Mouse (Mus musculus) adrenal gland, postnatal 36 days (tissue): Measurements from ENCODE around the gene Crtac1. TPM values are rescaled to one million over a fixed set of nuclear protein-coding genes. Genes with fewer than 3 reads are reported as not detected.

Experiments
- DNase-seq, 2 experiments: peaks; one replicate each; pipeline ENCODE4 v3.0.0; 2021; ENCODE audit warnings: mixed read lengths in 1 of 2
- total RNA-seq, 2 experiments: library from RNA; stranded (reverse); gene quantifications; 2 replicates each; pipeline ENCODE4 v1.2.3; 2021

Crtac1 gene
- total RNA-seq, 2 experiments from 2014 or later: 0.30 to 0.93 TPM

- no peak for DNase-seq
Measured at GRCm38 (mm10) chr19:42279611-42280010, 152.0 kb downstream of the Crtac1 start.

- no peak for DNase-seq
Measured at GRCm38 (mm10) chr19:42278461-42278860, 153.1 kb downstream of the Crtac1 start.

GRCm38 (mm10) chr19:42277288-42277687 lies 154.3 kb downstream of the Crtac1 start:
- peak in 1 of 2 experiments; percentile 14 for DNase-seq

GRCm38 (mm10) chr19:42272003-42272963 lies 159.3 kb downstream of the Crtac1 start:
- peak; percentile 82 to 83 for DNase-seq

DNA sequence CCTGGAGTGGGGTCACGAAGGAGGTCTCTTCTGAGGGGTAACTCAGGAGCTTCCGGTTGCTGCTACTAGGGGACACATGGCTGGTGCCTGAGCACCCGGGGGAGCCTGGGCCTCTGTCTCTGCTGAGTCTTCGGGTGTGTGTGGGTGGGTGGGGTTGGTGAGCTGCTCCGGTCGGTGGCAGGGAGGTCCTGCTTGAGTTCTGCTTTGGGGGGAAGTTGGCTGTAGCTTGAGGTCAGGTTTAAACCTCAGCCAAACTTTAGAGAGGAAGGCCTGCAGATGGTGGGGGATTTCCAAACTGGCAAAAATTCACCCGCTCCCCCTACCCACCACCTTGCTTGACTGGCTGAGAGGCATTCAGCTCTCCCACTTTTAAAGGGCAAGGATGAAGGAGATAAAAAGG lies 160.4 kb downstream of the Crtac1 start:
- no peak for DNase-seq

DNA sequence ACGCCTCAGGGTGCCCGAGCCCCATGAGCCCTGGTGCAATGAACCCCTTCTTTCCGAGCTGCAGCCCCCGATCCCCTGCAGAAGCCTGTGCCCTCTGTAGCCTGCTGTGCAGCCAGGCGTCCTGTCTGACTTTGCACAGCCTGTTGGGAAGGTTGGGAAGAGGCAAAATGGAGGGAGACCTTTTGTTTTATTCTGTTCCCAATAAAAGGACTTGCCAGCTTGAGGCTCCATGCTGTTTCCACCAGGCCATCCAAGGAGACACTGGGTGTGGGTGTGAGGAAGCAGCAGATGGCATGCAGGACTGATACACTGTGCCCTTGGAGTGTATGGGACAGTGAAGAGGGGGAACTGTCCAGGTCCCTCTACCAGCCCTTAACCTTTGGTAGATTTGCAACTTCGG lies 161.5 kb downstream of the Crtac1 start:
- DNase-seq: no peak

DNA sequence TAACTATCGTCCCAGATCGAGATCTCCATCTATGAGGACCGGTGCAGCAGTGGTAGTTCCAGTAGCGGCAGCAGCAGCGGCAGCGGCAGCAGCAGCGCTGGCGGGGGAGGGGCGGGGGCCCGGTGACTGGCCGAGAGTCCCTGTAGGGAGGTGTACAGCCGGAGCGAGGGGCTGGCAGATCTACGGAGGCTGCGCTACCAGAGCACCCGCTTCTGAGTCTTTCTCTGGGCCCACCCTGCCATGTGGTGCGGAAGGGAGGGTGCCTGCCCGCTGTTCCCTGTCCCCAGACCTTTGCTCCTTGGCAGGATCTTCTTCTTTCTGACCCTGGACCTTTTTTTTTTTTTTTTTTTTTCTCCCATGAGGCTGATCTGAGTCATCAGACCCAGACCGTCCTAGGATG lies 163.2 kb downstream of the Crtac1 start:
- peak; percentile 76 to 85 for DNase-seq

GRCm38 (mm10) chr19:42263524-42263923 lies 168.1 kb downstream of the Crtac1 start:
- DNase-seq: no peak

DNA sequence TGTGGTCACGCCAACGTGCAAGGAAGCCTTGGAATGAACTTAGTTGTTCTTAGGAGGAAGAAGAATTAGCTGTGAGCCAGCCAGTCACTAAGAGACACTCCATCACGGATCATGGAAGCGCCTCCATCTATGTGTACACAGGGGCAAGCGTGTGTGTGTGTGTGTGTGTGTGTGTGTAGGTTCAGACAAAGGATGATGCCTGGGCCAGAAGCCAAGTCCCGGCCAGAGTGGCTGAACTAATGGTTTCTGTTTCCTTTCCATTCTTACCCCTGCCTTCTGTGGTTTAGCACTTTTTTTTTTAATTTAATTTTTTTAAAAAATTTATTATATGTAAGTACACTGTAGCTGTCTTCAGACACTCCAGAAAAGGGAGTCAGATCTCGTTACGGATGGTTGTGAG lies 171.1 kb downstream of the Crtac1 start:
- DNase-seq: no peak

DNA sequence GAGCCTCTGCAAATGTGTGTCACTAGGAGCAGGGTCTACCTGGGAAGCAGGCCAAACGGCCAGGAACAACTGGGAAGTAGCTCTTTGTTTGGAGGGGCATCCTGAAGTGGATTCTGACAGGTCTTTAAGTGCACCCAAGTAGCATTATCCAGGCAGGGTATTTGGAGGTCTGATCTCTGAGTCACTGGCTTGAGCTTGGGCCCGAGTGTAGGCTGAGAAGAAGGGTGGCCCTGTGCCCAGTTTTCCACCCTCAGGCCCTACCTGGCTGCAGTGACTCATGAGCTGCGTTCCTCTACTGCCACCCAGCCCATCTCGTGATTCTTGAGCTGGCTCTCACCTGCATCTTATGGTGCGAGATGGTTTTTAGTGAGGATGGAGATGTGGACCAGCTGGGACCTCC lies 173.0 kb downstream of the Crtac1 start:
- no peak for DNase-seq

- no peak for DNase-seq
Measured at GRCm38 (mm10) chr19:42258031-42258430, 173.6 kb downstream of the Crtac1 start.

- no peak for DNase-seq
Measured at GRCm38 (mm10) chr19:42257241-42257635, 174.3 kb downstream of the Crtac1 start.

DNA sequence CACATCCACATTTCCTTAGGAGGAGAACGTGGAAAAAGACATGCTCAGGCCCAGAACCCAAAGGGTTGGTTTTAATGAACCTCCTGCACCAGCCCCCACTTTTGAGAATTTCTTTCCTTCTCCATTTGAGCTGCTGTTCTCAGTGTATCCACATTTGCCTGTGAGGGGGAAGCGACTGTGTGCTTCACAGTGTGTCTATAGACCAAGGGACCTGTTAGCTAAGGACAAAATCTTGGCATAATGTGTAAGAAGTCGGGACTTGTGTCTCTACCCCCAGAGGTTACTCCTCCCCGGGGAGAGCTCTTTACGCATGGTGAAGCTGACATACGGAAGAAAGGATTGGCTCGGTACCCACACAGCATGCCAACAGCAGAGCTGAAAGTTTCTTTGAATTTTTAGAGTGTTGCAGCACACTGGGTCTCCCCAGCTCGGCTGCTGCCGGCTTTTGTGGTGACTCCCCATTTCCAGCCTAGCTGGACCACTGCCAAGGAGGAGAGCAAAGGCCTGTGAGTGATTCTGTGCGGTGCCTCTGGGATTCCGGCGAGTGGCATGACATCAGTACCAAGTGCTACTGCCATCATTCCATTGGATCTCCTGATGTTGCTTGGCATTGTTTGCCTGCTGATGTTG lies 174.9 kb downstream of the Crtac1 start:
- no peak for DNase-seq

DNA sequence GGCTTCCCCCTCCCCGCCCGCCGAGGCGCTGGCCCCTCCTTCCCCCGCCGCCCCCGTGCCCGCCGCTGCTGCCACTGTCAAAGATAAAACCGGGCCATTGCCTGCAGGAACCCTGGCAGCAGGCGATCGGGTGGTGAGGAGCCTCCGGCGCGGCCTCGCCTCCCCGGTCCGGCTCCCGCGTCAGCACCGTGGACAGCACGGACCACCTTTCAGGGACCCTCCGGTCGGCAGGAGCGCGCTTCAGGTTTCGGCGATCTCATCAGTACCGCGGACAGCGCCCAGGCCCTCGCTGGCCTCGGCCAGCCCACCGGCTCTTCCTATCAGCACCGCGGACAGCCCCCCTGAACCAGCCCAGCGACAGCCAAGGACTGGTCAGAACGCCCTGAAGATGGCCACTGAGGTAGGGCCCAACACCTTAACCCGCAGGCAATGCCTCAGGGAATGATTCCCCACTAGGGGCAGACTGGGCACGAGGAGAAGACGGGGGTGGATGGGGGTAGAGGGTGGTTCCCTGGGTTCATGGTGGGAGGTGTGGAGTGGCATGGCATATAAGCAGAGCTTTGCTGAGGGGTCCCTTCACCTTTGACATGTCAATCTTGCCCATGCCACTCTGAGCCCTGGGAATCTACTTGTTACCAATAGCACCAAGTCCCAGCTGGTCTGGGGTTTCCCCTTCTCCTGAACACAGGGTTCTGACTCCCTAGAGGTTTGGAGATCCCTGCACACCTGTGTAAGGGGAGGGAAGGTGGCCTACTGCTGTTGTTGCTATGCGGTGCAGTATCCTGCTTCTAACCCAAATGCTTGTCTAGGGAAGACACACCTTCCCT lies 175.6 kb downstream of the Crtac1 start:
- DNase-seq: peak; percentile 84 to 89

DNA sequence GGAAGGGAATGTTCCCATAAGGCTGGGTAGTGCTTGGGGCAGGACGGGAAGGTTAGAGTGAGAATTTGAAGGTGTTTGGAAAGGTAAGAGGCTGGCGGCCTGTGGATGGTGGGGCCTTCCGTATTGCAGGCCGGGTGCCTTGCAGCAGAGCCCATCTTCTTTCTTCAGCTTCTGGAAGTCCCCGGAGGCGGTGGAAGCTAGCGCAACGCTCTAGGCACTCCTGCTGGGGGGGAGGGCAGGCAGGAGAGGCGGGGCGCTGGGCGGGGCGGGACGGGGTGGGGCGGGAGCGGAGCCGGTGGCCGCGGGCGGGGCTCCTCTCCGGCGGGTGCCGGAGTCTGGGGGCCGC lies 176.2 kb downstream of the Crtac1 start:
- DNase-seq: no peak

DNA sequence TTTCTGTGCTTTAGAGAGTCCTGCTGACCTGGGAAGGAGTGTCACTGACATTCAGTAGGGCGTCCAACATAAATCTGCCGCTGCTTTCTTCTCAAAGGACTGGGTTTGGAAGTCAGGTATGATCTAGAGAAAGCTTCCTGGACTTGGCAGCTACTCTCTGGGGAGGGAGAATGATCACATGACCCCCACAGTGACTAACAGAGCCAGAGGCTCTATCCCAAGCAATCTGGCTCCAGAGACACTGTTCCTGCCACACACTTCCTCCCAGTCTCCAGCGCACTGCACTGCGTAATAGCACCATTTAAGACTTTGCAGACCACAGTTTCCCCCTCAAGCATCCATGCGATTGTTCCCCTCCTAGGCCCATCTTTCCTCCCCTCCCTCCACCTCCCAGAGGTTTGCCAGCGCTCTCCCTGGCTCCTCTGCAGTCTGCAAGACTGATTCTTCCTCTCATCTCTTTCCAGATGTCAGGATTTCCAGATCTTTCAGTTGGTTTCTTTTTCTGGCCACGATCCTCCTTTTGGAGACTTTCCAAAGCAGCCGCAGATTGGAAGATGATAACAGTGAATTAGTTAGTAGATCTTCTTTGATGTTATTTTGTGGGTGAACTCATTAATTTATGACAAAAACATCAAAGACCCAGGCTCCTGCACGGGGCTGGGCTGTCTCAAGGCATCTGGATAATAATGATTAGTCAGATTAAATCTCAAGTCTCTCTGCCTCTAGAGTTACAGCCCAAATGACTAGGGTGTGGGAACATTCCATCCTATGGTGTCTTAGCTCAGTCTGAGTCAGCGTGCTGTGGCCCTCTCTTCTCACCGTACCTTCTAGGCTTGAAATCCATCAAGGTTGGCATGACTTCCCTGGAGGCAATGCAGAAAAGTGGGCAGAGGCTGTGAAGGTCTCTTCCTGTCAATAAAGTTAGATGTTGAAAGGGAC lies 181.3 kb downstream of the Crtac1 start:
- DNase-seq: peak; percentile 9 to 22

DNA sequence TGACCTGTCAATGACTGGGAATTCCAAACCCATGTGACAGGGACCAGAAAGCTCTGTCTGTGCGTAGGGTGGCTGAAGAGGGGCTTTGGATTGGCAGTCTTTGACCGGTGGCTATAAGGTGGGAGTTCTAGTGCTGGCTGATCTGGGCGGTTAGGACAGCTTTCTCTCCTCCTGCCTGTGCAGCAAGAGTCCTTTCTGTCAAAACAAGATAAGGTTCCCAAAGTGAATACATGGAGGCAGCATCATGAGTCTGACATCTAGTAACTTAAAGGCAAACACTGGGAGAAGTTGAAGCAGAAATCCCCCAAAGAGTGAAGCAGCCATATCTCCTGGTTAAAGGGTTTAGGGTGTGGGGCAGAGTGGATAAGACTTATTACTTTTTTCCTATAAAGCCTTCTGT lies 184.1 kb downstream of the Crtac1 start, which contains the start of gene Golga7b:
Golga7b (plus strand) TSS at position 56 of the 400 bp plus-strand sequence.
- DNase-seq: no peak

DNA sequence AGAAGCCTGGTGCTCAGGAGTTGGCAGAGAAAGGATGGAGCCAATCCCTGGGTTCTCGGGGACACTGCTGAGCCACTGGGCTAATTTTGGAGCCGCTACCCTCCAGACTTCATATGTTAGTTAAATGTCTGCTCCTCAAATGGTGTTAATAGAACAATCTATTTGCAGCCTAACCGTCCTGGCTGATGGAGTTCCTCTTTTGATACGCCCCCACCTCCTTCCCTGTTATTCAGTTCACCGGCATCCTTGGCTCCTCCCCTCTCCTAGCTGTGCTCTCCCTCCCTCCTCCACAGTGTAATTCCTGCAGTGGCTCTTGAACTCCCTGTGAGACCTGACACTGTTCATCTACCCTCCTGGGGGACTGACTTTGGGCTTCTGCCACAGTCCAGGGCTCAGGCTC lies 185.0 kb downstream of the Crtac1 start:
- no peak for DNase-seq

GRCm38 (mm10) chr19:42243401-42243800 lies 188.2 kb downstream of the Crtac1 start:
- peak; percentile 17 to 45 for DNase-seq

DNA sequence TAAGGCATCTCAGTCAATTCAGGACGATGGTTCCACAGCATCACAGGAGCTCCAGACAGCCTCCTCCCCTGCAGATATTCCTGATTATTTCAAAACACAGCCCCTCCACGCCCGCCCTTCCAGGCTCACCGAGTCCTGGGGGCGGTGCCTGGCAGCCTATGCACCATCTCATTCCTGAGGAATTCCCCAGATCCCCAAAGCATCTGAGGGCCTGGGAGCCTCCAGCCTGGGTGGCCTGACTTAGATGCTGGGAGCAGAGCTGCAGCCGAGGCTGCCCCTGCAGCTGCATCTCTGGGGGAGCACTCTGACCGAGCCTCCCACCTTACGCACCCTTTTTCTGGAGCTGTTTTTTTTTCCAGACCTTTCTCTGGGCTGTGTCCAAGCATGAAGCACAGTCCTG lies 190.7 kb downstream of the Crtac1 start:
- no peak for DNase-seq

- DNase-seq: no peak
Measured at GRCm38 (mm10) chr19:42238341-42238715, 193.3 kb downstream of the Crtac1 start.
